Mouse (Mus musculus) intestine, embryonic 16.5 days (tissue): ENCODE measurements around the gene Ercc6l2. TPM values are rescaled to one million over a fixed set of nuclear protein-coding genes. Genes with fewer than 3 reads are reported as not detected.

Experiments used
- ATAC-seq: fragments of 200-750 bp; cut with Nextera tagmentation; 2 replicates; pipeline ENCODE4 v1.8.0; 2017; ENCODE audit warnings: moderate TSS enrichment, moderate library complexity
- H3K27ac ChIP-seq: fragments of 300-500 bp; sonication (generic); 2 replicates; pipeline ENCODE4 v1.5.1; 2014; ENCODE audit warnings: mild to moderate bottlenecking, low read length
- H3K27me3 ChIP-seq: fragments of 300-500 bp; sonication (generic); replicated peaks from 2 replicates; pipeline ENCODE4 v1.6.1; 2014; ENCODE audit warnings: low read length, control low read depth, mixed read lengths; ENCODE audit not compliant: control insufficient read depth, insufficient read depth
- H3K36me3 ChIP-seq: fragments of 300-500 bp; sonication (generic); 2 replicates; pipeline ENCODE4 v1.6.1; 2014; ENCODE audit warnings: low read length, control low read depth; ENCODE audit not compliant: control insufficient read depth, insufficient read depth
- H3K4me1 ChIP-seq: fragments of 300-500 bp; sonication (generic); 2 replicates; pipeline ENCODE4 v1.6.1; 2014; ENCODE audit warnings: low read length, control low read depth, mixed read lengths; ENCODE audit not compliant: control insufficient read depth, insufficient read depth
- H3K4me2 ChIP-seq: fragments of 300-500 bp; sonication (generic); 2 replicates; pipeline ENCODE4 v1.6.1; 2014; ENCODE audit warnings: low read depth, low read length, control low read depth
- H3K4me3 ChIP-seq: fragments of 300-500 bp; sonication (generic); 2 replicates; pipeline ENCODE4 v1.5.1; 2014; ENCODE audit warnings: mild to moderate bottlenecking, low read length
- H3K9ac ChIP-seq: fragments of 300-500 bp; sonication (generic); 2 replicates; pipeline ENCODE4 v1.6.1; 2014; ENCODE audit warnings: low read depth, low read length
- H3K9me3 ChIP-seq: fragments of 300-500 bp; sonication (generic); 2 replicates; pipeline ENCODE4 v1.6.1; 2016; ENCODE audit warnings: low read length, control low read depth; ENCODE audit not compliant: control insufficient read depth
- WGBS: fragments of 180-500 bp; shearing (Covaris S2); extraction: QIAGEN DNeasy Blood & Tissue Kit; methylation state at CpG from one replicate; pipeline ENCODE4 v1.1.7; 2014; 5-methylcytosine and 5-hydroxymethylcytosine counted together
- polyA plus RNA-seq: library from polyadenylated mRNA; unstranded; fragments of >200 nt; fragmentation: Nextera tagmentation; extraction: Ambion mirVana; gene quantifications from 2 replicates; pipeline ENCODE4 v1.2.1, GENCODE M21; 2015

The Ercc6l2 gene
- polyA plus RNA-seq, 1 experiment from 2014 or later: 18.4 TPM

- Histone ChIP-seq H3K36me3 (no peaks in the 10 kb centered on the region; the same call in 1 of the 2 replicates), H3K27ac (no peak overlapping the region), H3K4me3 (no peak overlapping the region), H3K4me1 (no peaks in the 10 kb centered on the region; the same call in 1 of the 2 replicates), H3K9ac (no peak overlapping the region), H3K27me3 (no peaks in the 10 kb centered on the region), H3K4me2 (no peak overlapping the region), H3K9me3 (no peaks in the 10 kb centered on the region)
- no peak for ATAC-seq
- WGBS: 89% methylated on average over 6 of the region's 6 CpGs
These were observed 62.1 kb downstream of the Ercc6l2 start for GRCm38 (mm10) chr13:63877138-63877537.

GRCm38 (mm10) chr13:63879105-63879863 is 64.2 kb downstream of the Ercc6l2 start:
- Histone ChIP-seq H3K27ac (no peak overlapping the region), H3K9me3 (no peaks in the 10 kb centered on the region), H3K36me3 (no peaks in the 10 kb centered on the region), H3K4me2 (no peak overlapping the region), H3K4me3 (no peak overlapping the region), H3K9ac (no peak overlapping the region), H3K27me3 (no peaks in the 10 kb centered on the region), H3K4me1 (no peaks in the 10 kb centered on the region; the same call in none of the 2 replicates)
- 56% methylated on average over 1 of the region's 1 CpGs for WGBS
- no peak for ATAC-seq

- no peaks in the 10 kb centered on the region for H3K27me3 ChIP-seq
- H3K4me2 ChIP-seq: no peak overlapping the region
- no peak overlapping the region for H3K9ac ChIP-seq
- no peaks in the 10 kb centered on the region for H3K36me3 ChIP-seq
- H3K4me1 ChIP-seq: no peaks in the 10 kb centered on the region; the same call in none of the 2 replicates
- H3K4me3 ChIP-seq: no peak overlapping the region
- no peak overlapping the region for H3K27ac ChIP-seq
- H3K9me3 ChIP-seq: no peaks in the 10 kb centered on the region
- 48% methylated on average over 4 of the region's 4 CpGs for WGBS
- ATAC-seq: no peak
These were observed 64.8 kb downstream of the Ercc6l2 start for GRCm38 (mm10) chr13:63879864-63880141.

GRCm38 (mm10) chr13:63885532-63885949 is 70.5 kb downstream of the Ercc6l2 start:
- no peak overlapping the region for H3K9ac ChIP-seq
- H3K27me3 ChIP-seq: no peaks in the 10 kb centered on the region
- no peaks in the 10 kb centered on the region; the same call in 1 of the 2 replicates for H3K4me1 ChIP-seq
- 0 out of 2 replicates have a peak, but pooled peaks cover 2% of the 10 kb centered on the region for H3K36me3 ChIP-seq
- no peak for ATAC-seq
- peak overlapping the region; percentile 12; the same call in 1 of the 2 replicates for H3K27ac ChIP-seq
- H3K4me2 ChIP-seq: no peak overlapping the region
- H3K9me3 ChIP-seq: no peaks in the 10 kb centered on the region
- WGBS: 38% methylated on average over 3 of the region's 3 CpGs
- H3K4me3 ChIP-seq: no peak overlapping the region

GRCm38 (mm10) chr13:63886429-63887052 is 71.5 kb downstream of the Ercc6l2 start:
- no peak for ATAC-seq
- Histone ChIP-seq H3K36me3 (0 out of 2 replicates have a peak, but pooled peaks cover 2% of the 10 kb centered on the region), H3K9me3 (no peaks in the 10 kb centered on the region), H3K4me3 (no peak overlapping the region), H3K27me3 (no peaks in the 10 kb centered on the region), H3K27ac (no peak overlapping the region), H3K4me1 (no peaks in the 10 kb centered on the region; the same call in 1 of the 2 replicates), H3K9ac (no peak overlapping the region), H3K4me2 (no peak overlapping the region)
- WGBS: 90% methylated on average over 3 of the region's 3 CpGs

- peak overlapping the region; percentile 53; the same call in 1 of the 2 replicates for H3K9ac ChIP-seq
- peak; percentile 24; the same call in 1 of the 2 replicates for ATAC-seq
- peak overlapping the region; percentile 50; the same call in 1 of the 2 replicates for H3K27ac ChIP-seq
- H3K4me2 ChIP-seq: peak overlapping the region; percentile 50
- no peaks in the 10 kb centered on the region for H3K9me3 ChIP-seq
- 36% methylated on average over 12 of the region's 12 CpGs for WGBS
- H3K4me3 ChIP-seq: 0 out of 2 replicates have a peak overlapping the region, but pooled peaks have one; percentile 9
- peaks cover 15% of the 10 kb centered on the region for H3K4me1 ChIP-seq
- no peaks in the 10 kb centered on the region for H3K36me3 ChIP-seq
- no peaks in the 10 kb centered on the region for H3K27me3 ChIP-seq
These were observed 85.8 kb downstream of the Ercc6l2 start for GRCm38 (mm10) chr13:63900679-63901302.

GRCm38 (mm10) chr13:63901303-63901713 is 86.3 kb downstream of the Ercc6l2 start:
- Histone ChIP-seq H3K4me1 (peaks cover 15% of the 10 kb centered on the region), H3K4me2 (peak overlapping the region; percentile 50), H3K36me3 (no peaks in the 10 kb centered on the region), H3K9me3 (no peaks in the 10 kb centered on the region), H3K27me3 (no peaks in the 10 kb centered on the region), H3K9ac (peak overlapping the region; percentile 53), H3K4me3 (peak overlapping the region; percentile 9), H3K27ac (peak overlapping the region; percentile 50)
- ATAC-seq: peak; percentile 70
- WGBS: 29% methylated on average over 17 of the region's 17 CpGs

- H3K9me3 ChIP-seq: no peaks in the 10 kb centered on the region
- peaks cover 15% of the 10 kb centered on the region for H3K4me1 ChIP-seq
- H3K4me2 ChIP-seq: peak overlapping the region; percentile 50
- ATAC-seq: peak; percentile 67
- peak overlapping the region; percentile 50 for H3K27ac ChIP-seq
- peak overlapping the region; percentile 53 for H3K9ac ChIP-seq
- H3K4me3 ChIP-seq: peak overlapping the region; percentile 9
- H3K36me3 ChIP-seq: no peaks in the 10 kb centered on the region
- WGBS: 28% methylated on average over 28 of the region's 28 CpGs
- H3K27me3 ChIP-seq: no peaks in the 10 kb centered on the region
These were observed 86.9 kb downstream of the Ercc6l2 start for GRCm38 (mm10) chr13:63901714-63902597.
